Comparison of ENCODE assay signal across 10 mouse cellular contexts in the genomic region with DNA sequence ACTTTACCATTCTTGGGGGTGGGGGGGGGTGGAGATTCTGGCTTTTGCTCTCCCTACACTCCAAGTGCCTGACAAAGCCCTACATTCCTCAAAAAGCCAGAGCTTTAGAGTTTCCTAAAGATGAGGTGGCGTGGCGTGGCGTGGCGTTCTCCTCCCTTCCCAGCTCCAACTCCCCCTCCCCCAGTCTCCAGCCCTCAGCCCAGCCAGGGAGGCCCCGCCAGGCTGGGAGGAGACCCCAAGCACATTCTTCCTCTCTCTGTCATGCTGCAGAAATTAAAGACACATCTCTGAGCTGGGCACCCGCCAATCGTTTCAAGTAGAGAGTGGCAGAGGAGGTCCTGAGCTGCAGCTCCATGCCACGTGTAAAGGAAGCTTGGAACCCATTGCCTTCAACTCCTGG. TPM values are rescaled to one million over a fixed set of nuclear protein-coding genes. Genes with fewer than 3 reads are reported as not detected.
DNase-seq lines count a peak whose midpoint lies in the region; ATAC-seq and TF ChIP-seq lines count a peak whose summit lies in the region.
"Had no signal": no experiment of that assay in that cellular context is flagged by ENCODE, and none has a peak within 500 bp of the region (broad histone marks: within the 10 kb centered on the region; RNA-seq: fewer than 3 reads in every experiment).

No protein-coding gene starts in this region.

- no peak overlapping the region for H3K4me3 ChIP-seq in kidney, postnatal 0 days (replicated peaks; ENCODE audit: low read depth, low read length)
- H3K4me3 ChIP-seq in kidney, adult 2 months (ENCODE audit: insufficient read depth, low read depth, low read length) = no peak overlapping the region
- no peak overlapping the region for H3K4me3 ChIP-seq in limb, embryonic 12.5 days (replicated peaks)
- H3K4me3 ChIP-seq: megakaryocyte, embryonic 14.5 days had no signal

- peak overlapping the region; percentile 72 for H3K27ac ChIP-seq in kidney, postnatal 0 days
- H3K27ac ChIP-seq in kidney, adult 2 months (ENCODE audit: insufficient read depth, low read depth, low read length) = no peak overlapping the region
- peak overlapping the region; percentile 89 for H3K27ac ChIP-seq in limb, embryonic 12.5 days

- no peaks in the 10 kb centered on the region for H3K36me3 ChIP-seq in kidney, postnatal 0 days (ENCODE audit: insufficient read depth, low read length)
- no peaks in the 10 kb centered on the region for H3K36me3 ChIP-seq in kidney, adult 2 months (ENCODE audit: control insufficient read depth, insufficient read depth, low read length)
- peaks cover 3% of the 10 kb centered on the region; the same call in 1 of the 2 replicates for H3K36me3 ChIP-seq in limb, embryonic 12.5 days

- H3K27me3 ChIP-seq in kidney, postnatal 0 days (ENCODE audit: insufficient read depth, low read length) = 0 out of 2 replicates have a peak, but pooled peaks cover 6% of the 10 kb centered on the region
- H3K27me3 ChIP-seq in kidney, adult 2 months (replicated peaks; ENCODE audit: control insufficient read depth, insufficient read depth, low read length) = no peaks in the 10 kb centered on the region
- peaks cover 13% of the 10 kb centered on the region; the same call in 1 of the 2 replicates for H3K27me3 ChIP-seq in limb, embryonic 12.5 days

- 19% methylated on average over 8 of the region's 8 CpGs for WGBS in kidney, postnatal 0 days
- 28% methylated on average over 8 of the region's 8 CpGs for WGBS in kidney, adult 2 months
- 14% methylated on average over 8 of the region's 8 CpGs for WGBS in limb, embryonic 12.5 days

- 0 out of 2 replicates have a peak overlapping the region, but pooled peaks have one; percentile 19 for H3K4me2 ChIP-seq in kidney, postnatal 0 days (ENCODE audit: low read length)
- peak overlapping the region; percentile 30 for H3K4me2 ChIP-seq in limb, embryonic 12.5 days

- TF ChIP-seq CTCF in kidney, postnatal 0 days (IDR thresholded peaks at IDR 0.05; ENCODE audit: low read depth) = no peak
- TF ChIP-seq CTCF in kidney, adult 2 months (conservative IDR thresholded peaks at IDR 0.05; ENCODE audit: insufficient read depth, insufficient read length, low read depth, low read length) = no peak

- H3K9ac ChIP-seq in kidney, postnatal 0 days (ENCODE audit: low read depth, low read length) = no peak overlapping the region
- 0 out of 2 replicates have a peak overlapping the region, but pooled peaks have one; percentile 23 for H3K9ac ChIP-seq in limb, embryonic 12.5 days (replicated peaks)

- peaks cover 28% of the 10 kb centered on the region for H3K4me1 ChIP-seq in kidney, postnatal 0 days (replicated peaks; ENCODE audit: insufficient read depth, low read length)
- no peaks in the 10 kb centered on the region for H3K4me1 ChIP-seq in kidney, adult 2 months (ENCODE audit: control insufficient read depth, insufficient read depth, low read length)
- H3K4me1 ChIP-seq in limb, embryonic 12.5 days (replicated peaks) = peaks cover 73% of the 10 kb centered on the region

- no peak for ATAC-seq in kidney, postnatal 0 days (replicated peaks; ENCODE audit: low FRiP score, low read depth)
- ATAC-seq in limb, embryonic 12.5 days (ENCODE audit: insufficient number of reproducible peaks, insufficient read depth, low FRiP score, low TSS enrichment, low read depth) = no peak

- peak; percentile 72 for DNase-seq in kidney, postnatal 0 days (ENCODE audit: low spot score)
- no peak for DNase-seq in kidney, adult 2 months
- DNase-seq in embryo, embryonic 11 days = peak; percentile 63
- peak; percentile 82 for DNase-seq in gastrocnemius, postnatal 14 days
- DNase-seq in thymus, postnatal 0 days (ENCODE audit: low spot score) = no peak
- DNase-seq in layer of hippocampus, adult 18-20 months (ENCODE audit: low spot score in 2 of 2) = no peak
- no peak for DNase-seq in adrenal gland, postnatal 36 days
- DNase-seq: thymus, adult 2 months had no signal

- intact Hi-C loops in gastrocnemius, postnatal 14 days (cut with DNase I; ENCODE audit: low total_unique reads) = no loop called here

- no peak for TF ChIP-seq POLR2A in kidney, adult 2 months (IDR thresholded peaks at IDR 0.05; ENCODE audit: low read depth, low read length)

- no peaks in the 10 kb centered on the region for H3K9me3 ChIP-seq in kidney, postnatal 0 days (replicated peaks; ENCODE audit: low read length)
- H3K9me3 ChIP-seq in limb, embryonic 12.5 days = no peaks in the 10 kb centered on the region
- H3K9me3 ChIP-seq: megakaryocyte, embryonic 14.5 days had no signal

RNA-seq across cellular contexts. Expression of a gene that starts 2.4 kb away (rescaled TPM):
- polyA plus RNA-seq in kidney, postnatal 0 days (2015; fragmentation: Nextera tagmentation; extraction: Ambion mirVana) = 353 and 441 TPM in 2 replicates
- polyA plus RNA-seq in kidney, adult 2 months (2012; rRNA removed) = 25.3 and 29.6 TPM in 2 replicates
- total RNA-seq in gastrocnemius, postnatal 14 days (2021) = 1,000 to 10,000 TPM; 3,539 to 4,018 TPM
- polyA plus RNA-seq in limb, embryonic 12.5 days (2016; fragmentation: Nextera tagmentation; extraction: Ambion mirVana) = 290 and 351 TPM in 2 replicates
- polyA plus RNA-seq in thymus, postnatal 0 days (2015; fragmentation: Nextera tagmentation; extraction: Ambion mirVana) = 64.3 and 68.9 TPM in 2 replicates
- total RNA-seq in layer of hippocampus, adult 18-20 months (2021) = 1 to 10 TPM; 4.3 to 5.2 TPM
- 100 to 1,000 TPM; 111 to 222 TPM for total RNA-seq in adrenal gland, postnatal 36 days (2021)

RNA-seq across cellular contexts. Expression of a gene that starts 33.8 kb away (rescaled TPM):
- polyA plus RNA-seq in kidney, postnatal 0 days (2015; fragmentation: Nextera tagmentation; extraction: Ambion mirVana) = not detected in 2 replicates
- polyA plus RNA-seq in kidney, adult 2 months (2012; rRNA removed) = 0.56 TPM in 1 of 2 replicates, not detected in the other
- not detected for total RNA-seq in gastrocnemius, postnatal 14 days (2021)
- polyA plus RNA-seq in limb, embryonic 12.5 days (2016; fragmentation: Nextera tagmentation; extraction: Ambion mirVana) = not detected in 2 replicates
- polyA plus RNA-seq in thymus, postnatal 0 days (2015; fragmentation: Nextera tagmentation; extraction: Ambion mirVana) = not detected in 2 replicates
- total RNA-seq in layer of hippocampus, adult 18-20 months (2021) = not detected
- total RNA-seq in adrenal gland, postnatal 36 days (2021) = not detected

RNA-seq across cellular contexts. Expression of a gene that starts 42.5 kb away (rescaled TPM):
- polyA plus RNA-seq in kidney, postnatal 0 days (2015; fragmentation: Nextera tagmentation; extraction: Ambion mirVana) = 0.28 and 0.52 TPM in 2 replicates
- 5.0 and 23.9 TPM in 2 replicates for polyA plus RNA-seq in kidney, adult 2 months (2012; rRNA removed)
- total RNA-seq in gastrocnemius, postnatal 14 days (2021) = 100 to 1,000 TPM; 201 to 224 TPM
- polyA plus RNA-seq in limb, embryonic 12.5 days (2016; fragmentation: Nextera tagmentation; extraction: Ambion mirVana) = 2.8 and 3.0 TPM in 2 replicates
- 0.22 and 0.30 TPM in 2 replicates for polyA plus RNA-seq in thymus, postnatal 0 days (2015; fragmentation: Nextera tagmentation; extraction: Ambion mirVana)
- under 1 TPM in 1 of 2 experiments, not detected in 1; 0.27 TPM for total RNA-seq in layer of hippocampus, adult 18-20 months (2021)
- total RNA-seq in adrenal gland, postnatal 36 days (2021) = not detected

RNA-seq across cellular contexts. Expression of a gene that starts 57.3 kb away (rescaled TPM):
- 10.3 and 10.6 TPM in 2 replicates for polyA plus RNA-seq in kidney, postnatal 0 days (2015; fragmentation: Nextera tagmentation; extraction: Ambion mirVana)
- 24.1 and 29.9 TPM in 2 replicates for polyA plus RNA-seq in kidney, adult 2 months (2012; rRNA removed)
- total RNA-seq in gastrocnemius, postnatal 14 days (2021) = 10 to 100 TPM; 38.7 to 38.8 TPM
- polyA plus RNA-seq in limb, embryonic 12.5 days (2016; fragmentation: Nextera tagmentation; extraction: Ambion mirVana) = 12.0 and 12.6 TPM in 2 replicates
- 21.5 and 27.9 TPM in 2 replicates for polyA plus RNA-seq in thymus, postnatal 0 days (2015; fragmentation: Nextera tagmentation; extraction: Ambion mirVana)
- 1,000 to 10,000 TPM in 1 of 2 experiments, 100 to 1,000 TPM in 1; 993 to 1,036 TPM for total RNA-seq in layer of hippocampus, adult 18-20 months (2021)
- 100 to 1,000 TPM; 119 to 120 TPM for total RNA-seq in adrenal gland, postnatal 36 days (2021)

Comparison
In these comparisons a context has a peak if more than half of its experiments do, and no peak if none do; other contexts are left out.
1. DNase-seq: peak in kidney, postnatal 0 days (single experiment), embryo, embryonic 11 days (single experiment) and gastrocnemius, postnatal 14 days (single experiment); none in kidney, adult 2 months (single experiment), thymus, postnatal 0 days (single experiment), layer of hippocampus, adult 18-20 months (0 of 2) and adrenal gland, postnatal 36 days (0 of 2).